In the genomic region with DNA sequence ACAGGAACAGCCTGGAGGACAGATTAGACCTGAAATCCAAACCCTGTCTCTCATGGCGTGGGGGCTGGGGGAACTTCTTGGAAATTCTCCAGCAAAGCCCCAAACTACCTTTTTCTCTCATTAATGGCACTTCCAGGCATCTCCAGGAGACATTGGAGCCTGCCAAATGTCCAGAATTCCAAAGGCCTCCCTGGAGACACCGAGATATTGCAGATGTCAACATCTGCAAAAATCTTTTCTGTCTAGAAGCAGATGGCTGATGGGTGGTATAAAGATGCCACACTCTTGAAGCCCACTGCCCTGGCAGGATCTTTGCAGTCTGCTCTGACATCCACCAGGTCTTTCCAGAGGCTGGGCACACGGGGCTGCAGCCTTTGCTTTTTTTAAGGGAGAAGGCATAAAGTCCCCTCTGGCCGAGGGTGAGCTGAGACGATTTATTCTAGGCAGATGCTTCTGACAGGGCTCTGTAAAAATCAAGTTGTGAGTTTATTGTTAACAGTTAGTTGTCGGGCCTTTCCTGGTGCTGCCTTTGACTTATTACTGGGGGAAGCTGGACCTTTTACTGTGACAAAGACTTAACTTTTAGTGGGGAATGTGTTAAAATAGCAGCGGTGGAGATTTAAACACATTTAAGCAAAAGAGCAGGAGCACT, we compare ENCODE assay signal across 13 mouse cellular contexts. TPM values are rescaled to one million over a fixed set of nuclear protein-coding genes. Genes with fewer than 3 reads are reported as not detected.
DNase-seq lines count a peak whose midpoint lies in the region; ATAC-seq and TF ChIP-seq lines count a peak whose summit lies in the region.
"Had no signal": no experiment of that assay in that cellular context is flagged by ENCODE, and none has a peak within 500 bp of the region (broad histone marks: within the 10 kb centered on the region; RNA-seq: fewer than 3 reads in every experiment).

No protein-coding gene starts in this region.

- H3K27me3 ChIP-seq in hindbrain, embryonic 11.5 days (ENCODE audit: control insufficient read depth, insufficient read depth, low read length) = no peaks in the 10 kb centered on the region; the same call in 1 of the 2 replicates
- H3K27me3 ChIP-seq in hindbrain, embryonic 16.5 days (replicated peaks; ENCODE audit: control insufficient read depth, insufficient read depth, low read length) = no peaks in the 10 kb centered on the region
- peaks cover 4% of the 10 kb centered on the region; the same call in 1 of the 2 replicates for H3K27me3 ChIP-seq in midbrain, postnatal 0 days (ENCODE audit: insufficient read depth, low read length)
- H3K27me3 ChIP-seq: CH12.LX had no signal

- no peaks in the 10 kb centered on the region for H3K9me3 ChIP-seq in hindbrain, embryonic 11.5 days (ENCODE audit: control insufficient read depth, low read length)
- H3K9me3 ChIP-seq in hindbrain, embryonic 16.5 days (ENCODE audit: control insufficient read depth, low read length) = no peaks in the 10 kb centered on the region
- no peaks in the 10 kb centered on the region for H3K9me3 ChIP-seq in midbrain, postnatal 0 days (ENCODE audit: low read length)

- intact Hi-C loops in heart, postnatal 10 days (cut with DNase I) = no loop called here

- H3K4me2 ChIP-seq in hindbrain, embryonic 11.5 days (replicated peaks; ENCODE audit: low read depth, low read length) = peak overlapping the region; percentile 21
- no peak overlapping the region for H3K4me2 ChIP-seq in hindbrain, embryonic 16.5 days (ENCODE audit: low read length)
- H3K4me2 ChIP-seq in midbrain, postnatal 0 days (ENCODE audit: low read depth, low read length, poor library complexity, severe bottlenecking) = no peak overlapping the region

- 0 out of 2 replicates have a peak overlapping the region, but pooled peaks have one; percentile 4 for H3K9ac ChIP-seq in hindbrain, embryonic 11.5 days (ENCODE audit: low read depth, low read length)
- H3K9ac ChIP-seq in hindbrain, embryonic 16.5 days (ENCODE audit: low read depth, low read length) = no peak overlapping the region
- no peak overlapping the region for H3K9ac ChIP-seq in midbrain, postnatal 0 days (replicated peaks; ENCODE audit: low read length, poor library complexity, severe bottlenecking)

- H3K4me1 ChIP-seq in hindbrain, embryonic 11.5 days (replicated peaks; ENCODE audit: control insufficient read depth, insufficient read depth, low read length) = 0 out of 2 replicates have a peak, but pooled peaks cover 6% of the 10 kb centered on the region
- H3K4me1 ChIP-seq in hindbrain, embryonic 16.5 days (ENCODE audit: control insufficient read depth, insufficient read depth, low read depth, low read length) = peaks cover 10% of the 10 kb centered on the region
- H3K4me1 ChIP-seq in midbrain, postnatal 0 days (ENCODE audit: insufficient read depth, low read length) = 0 out of 2 replicates have a peak, but pooled peaks cover 2% of the 10 kb centered on the region

- no peak overlapping the region for H3K4me3 ChIP-seq in hindbrain, embryonic 11.5 days (ENCODE audit: low read depth, low read length)
- no peak overlapping the region for H3K4me3 ChIP-seq in hindbrain, embryonic 16.5 days (ENCODE audit: low read length)
- no peak overlapping the region for H3K4me3 ChIP-seq in midbrain, postnatal 0 days (ENCODE audit: low read depth, low read length)
- H3K4me3 ChIP-seq: heart, adult 2 months had no signal

- no peaks in the 10 kb centered on the region for H3K36me3 ChIP-seq in hindbrain, embryonic 11.5 days (ENCODE audit: control insufficient read depth, insufficient read depth, low read length)
- H3K36me3 ChIP-seq in hindbrain, embryonic 16.5 days (ENCODE audit: control insufficient read depth, insufficient read depth, low read length) = no peaks in the 10 kb centered on the region
- no peaks in the 10 kb centered on the region for H3K36me3 ChIP-seq in midbrain, postnatal 0 days (ENCODE audit: insufficient read depth, low read length)

- no peak for ATAC-seq in hindbrain, embryonic 11.5 days (ENCODE audit: low FRiP score)
- ATAC-seq in hindbrain, embryonic 16.5 days = no peak
- no peak for ATAC-seq in midbrain, postnatal 0 days (ENCODE audit: low FRiP score)
- ATAC-seq: activated CD4-positive, CD25-positive, alpha-beta regulatory T cell, adult 4 months had no signal

- H3K27ac ChIP-seq in hindbrain, embryonic 11.5 days (ENCODE audit: low read depth, low read length) = peak overlapping the region; percentile 58
- H3K27ac ChIP-seq in hindbrain, embryonic 16.5 days (ENCODE audit: low read depth, low read length) = no peak overlapping the region
- H3K27ac ChIP-seq in midbrain, postnatal 0 days (ENCODE audit: low read depth, low read length) = no peak overlapping the region
- H3K27ac ChIP-seq: heart, adult 2 months had no signal

- peak; percentile 43 for DNase-seq in hindbrain, embryonic 11.5 days (ENCODE audit: low spot score)
- peak; percentile 54 for DNase-seq in embryo, embryonic 9.5 days (ENCODE audit: extremely low spot score)
- peak; percentile 46 to 48 for DNase-seq in heart, postnatal 10 days
- DNase-seq in midbrain, postnatal 0 days (ENCODE audit: low spot score) = peak; percentile 11
- DNase-seq in cerebellum, adult 8-10 months = no peak
- DNase-seq in cerebellum, adult 18-20 months = no peak
- DNase-seq in ovary, postnatal 10 days (ENCODE audit: low spot score) = no peak
- DNase-seq: cerebellum, adult 9-10 months; thymus, adult 18-20 months had no signal

- TF ChIP-seq CTCF in midbrain, postnatal 0 days (IDR thresholded peaks at IDR 0.05) = no peak

- WGBS in hindbrain, embryonic 11.5 days = 14% methylated on average over 7 of the region's 7 CpGs
- WGBS in hindbrain, embryonic 16.5 days = 14% methylated on average over 7 of the region's 7 CpGs
- 23% methylated on average over 7 of the region's 7 CpGs for WGBS in midbrain, postnatal 0 days

RNA-seq across cellular contexts. Expression of a gene that starts 4.7 kb away (rescaled TPM):
- polyA plus RNA-seq in hindbrain, embryonic 11.5 days (2014; fragmentation: Nextera tagmentation; extraction: Ambion mirVana) = 106 and 124 TPM in 2 replicates
- 11.7 and 14.6 TPM in 2 replicates for polyA plus RNA-seq in hindbrain, embryonic 16.5 days (2015; fragmentation: Nextera tagmentation; extraction: Ambion mirVana)
- 10 to 100 TPM; 70.2 to 80.5 TPM for total RNA-seq in heart, postnatal 10 days (2021)
- total RNA-seq in midbrain, postnatal 0 days (2014; rRNA removed) = 40.9 and 53.4 TPM in 2 replicates
- polyA plus RNA-seq in midbrain, postnatal 0 days (2015; fragmentation: Nextera tagmentation; extraction: Ambion mirVana) = 12.3 and 12.9 TPM in 2 replicates
- total RNA-seq: CH12.LX had no signal
- polyA plus RNA-seq: activated CD4-positive, CD25-positive, alpha-beta regulatory T cell, adult 4 months had no signal

Comparison
In these comparisons a context has a peak if more than half of its experiments do, and no peak if none do; other contexts are left out.
1. DNase-seq: peak in hindbrain, embryonic 11.5 days (single experiment), embryo, embryonic 9.5 days (single experiment), heart, postnatal 10 days (2 of 2) and midbrain, postnatal 0 days (single experiment); none in cerebellum, adult 8-10 months (single experiment), cerebellum, adult 18-20 months (0 of 2) and ovary, postnatal 10 days (single experiment).